Mouse (Mus musculus) midbrain, postnatal 0 days (tissue): Measurements from ENCODE around the gene Slc41a3. TPM values are rescaled to one million over a fixed set of nuclear protein-coding genes. Genes with fewer than 3 reads are reported as not detected.
A peak's percentile ranks its signal among the peaks of the same experiment; 100 is the strongest.

Experiments used
- ATAC-seq: fragments of 200-750 bp; cut with Nextera tagmentation; 2 replicates; pipeline ENCODE4 v1.8.0; 2017; ENCODE audit warnings: moderate number of reproducible peaks, mild to moderate bottlenecking, moderate TSS enrichment, moderate library complexity; ENCODE audit not compliant: low FRiP score
- DNase-seq: peaks from one replicate; pipeline ENCODE4 v3.0.0-alpha.2; 2015; ENCODE audit warnings: low spot score
- H3K27ac ChIP-seq: fragments of 300-500 bp; sonication (generic); 2 replicates; pipeline ENCODE4 v1.5.1; 2014; ENCODE audit warnings: low read depth, mild to moderate bottlenecking, low read length, mixed read lengths
- H3K27me3 ChIP-seq: fragments of 300-500 bp; sonication (generic); 2 replicates; pipeline ENCODE4 v1.6.1; 2014; ENCODE audit warnings: low read length, control low read depth, mixed read lengths; ENCODE audit not compliant: insufficient read depth
- H3K36me3 ChIP-seq: fragments of 300-500 bp; sonication (generic); 2 replicates; pipeline ENCODE4 v1.6.1; 2014; ENCODE audit warnings: low read length, control low read depth, mixed read lengths; ENCODE audit not compliant: insufficient read depth
- H3K4me1 ChIP-seq: fragments of 300-500 bp; sonication (generic); 2 replicates; pipeline ENCODE4 v1.6.1; 2014; ENCODE audit warnings: mild to moderate bottlenecking, control low read depth, antibody characterized with exemption, low read length, mixed read lengths; ENCODE audit not compliant: insufficient read depth
- H3K4me2 ChIP-seq: fragments of 300-500 bp; sonication (generic); 2 replicates; pipeline ENCODE4 v1.6.1; 2014; ENCODE audit warnings: low read depth, mild to moderate bottlenecking, low read length, mixed read lengths; ENCODE audit not compliant: poor library complexity, severe bottlenecking
- H3K4me3 ChIP-seq: fragments of 300-500 bp; sonication (generic); 2 replicates; pipeline ENCODE4 v1.5.1; 2014; ENCODE audit warnings: low read depth, mild to moderate bottlenecking, low read length, moderate library complexity
- H3K9ac ChIP-seq: fragments of 300-500 bp; sonication (generic); replicated peaks from 2 replicates; pipeline ENCODE4 v1.6.1; 2014; ENCODE audit warnings: mild to moderate bottlenecking, low read length, moderate library complexity, mixed read lengths; ENCODE audit not compliant: poor library complexity, severe bottlenecking
- H3K9me3 ChIP-seq: fragments of 300-500 bp; sonication (generic); 2 replicates; pipeline ENCODE4 v1.6.1; 2016; ENCODE audit warnings: low read length, control low read depth
- CTCF ChIP-seq: IDR thresholded peaks from 2 replicates; pipeline ENCODE4 v1.5.1; 2016; ENCODE audit warnings: antibody characterized with exemption, mild to moderate bottlenecking
- WGBS: fragments of 180-500 bp; shearing (Covaris S2); extraction: QIAGEN DNeasy Blood & Tissue Kit; methylation state at CpG from one replicate; pipeline ENCODE4 v1.1.7; 2014; 5-methylcytosine and 5-hydroxymethylcytosine counted together
- polyA plus RNA-seq: library from polyadenylated mRNA; unstranded; fragments of >200 nt; fragmentation: Nextera tagmentation; extraction: Ambion mirVana; gene quantifications from 2 replicates; pipeline ENCODE4 v1.2.1, GENCODE M21; 2015
- total RNA-seq: library from RNA; depleted of rRNA; stranded (reverse); fragments of >200 nt; gene quantifications from 2 replicates; pipeline ENCODE4 v1.2.3, GENCODE M21; 2014; rRNA removed

Slc41a3 gene
- total RNA-seq: 14.8 and 15.2 TPM in 2 replicates
- 14.4 and 14.9 TPM in 2 replicates for polyA plus RNA-seq

- no peak for TF ChIP-seq CTCF
- H3K27ac ChIP-seq: peak within 1 kb of the TSS; percentile 52
These were observed at the start of gene Slc41a3 for GRCm38 (mm10) chr6:90604533-90605297. Gene Slc41a3 (plus strand): TSS chr6:90604725.

GRCm38 (mm10) chr6:90556534-90557058 is 47.9 kb upstream of the Slc41a3 start:
- Histone ChIP-seq H3K36me3 (no peaks in the 10 kb centered on the region), H3K4me2 (no peak overlapping the region), H3K4me3 (no peak overlapping the region), H3K4me1 (no peaks in the 10 kb centered on the region), H3K27ac (no peak overlapping the region), H3K9ac (no peak overlapping the region), H3K9me3 (no peaks in the 10 kb centered on the region), H3K27me3 (no peaks in the 10 kb centered on the region)
- no peak for TF ChIP-seq CTCF
- DNase-seq (no peak), ATAC-seq (no peak)
- WGBS: 75% methylated on average over 2 of the region's 2 CpGs

More at GRCm38 (mm10) chr6:90604533-90605297, at the start of gene Slc41a3:
- peak within 1 kb of the TSS; percentile 65 for H3K9ac ChIP-seq
- no peaks in the 10 kb centered on the region for H3K9me3 ChIP-seq
- no peaks in the 10 kb centered on the region for H3K36me3 ChIP-seq
- H3K4me2 ChIP-seq: peak within 1 kb of the TSS; percentile 83
- DNase-seq: peak; percentile 84
- peak; percentile 79 for ATAC-seq
- no peaks in the 10 kb centered on the region for H3K27me3 ChIP-seq
- 1% methylated on average over 42 of the region's 49 CpGs for WGBS
- H3K4me1 ChIP-seq: peaks cover 4% of the 10 kb centered on the region; the same call in 1 of the 2 replicates
- peak within 1 kb of the TSS; percentile 69 for H3K4me3 ChIP-seq

DNA sequence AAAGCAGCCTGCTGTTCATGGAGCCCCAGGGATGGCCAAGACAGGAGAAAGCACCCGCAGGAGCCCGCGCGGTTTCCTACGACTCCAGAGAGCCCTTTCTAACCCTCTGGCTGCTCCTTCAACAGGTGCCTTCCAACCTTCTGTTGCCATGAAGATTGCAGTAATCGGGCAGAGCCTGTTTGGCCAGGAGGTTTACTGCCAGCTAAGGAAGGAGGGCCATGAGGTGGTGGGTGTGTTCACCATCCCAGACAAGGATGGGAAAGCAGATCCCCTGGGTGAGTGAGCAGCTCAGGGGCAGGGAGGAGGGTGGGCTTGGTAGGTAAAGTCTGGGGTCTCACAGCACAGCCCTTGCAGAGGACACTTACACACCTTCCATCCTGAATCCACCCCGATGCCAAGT is 47.4 kb upstream of the Slc41a3 start:
- Histone ChIP-seq H3K27ac (no peak overlapping the region), H3K4me1 (no peaks in the 10 kb centered on the region), H3K27me3 (no peaks in the 10 kb centered on the region), H3K4me3 (no peak overlapping the region), H3K9me3 (no peaks in the 10 kb centered on the region), H3K36me3 (no peaks in the 10 kb centered on the region), H3K4me2 (no peak overlapping the region), H3K9ac (no peak overlapping the region)
- ATAC-seq (no peak), DNase-seq (no peak)
- no peak for TF ChIP-seq CTCF
- 85% methylated on average over 7 of the region's 7 CpGs for WGBS

- Histone ChIP-seq H3K27ac (no peak overlapping the region), H3K4me1 (no peaks in the 10 kb centered on the region), H3K4me2 (no peak overlapping the region), H3K36me3 (no peaks in the 10 kb centered on the region; the same call in 1 of the 2 replicates), H3K27me3 (no peaks in the 10 kb centered on the region), H3K9ac (no peak overlapping the region), H3K9me3 (no peaks in the 10 kb centered on the region), H3K4me3 (no peak overlapping the region)
- TF ChIP-seq CTCF: no peak
- ATAC-seq: no peak
- WGBS: 79% methylated on average over 6 of the region's 6 CpGs
- DNase-seq: no peak
These were observed 46.5 kb upstream of the Slc41a3 start for GRCm38 (mm10) chr6:90557829-90558693.

DNA sequence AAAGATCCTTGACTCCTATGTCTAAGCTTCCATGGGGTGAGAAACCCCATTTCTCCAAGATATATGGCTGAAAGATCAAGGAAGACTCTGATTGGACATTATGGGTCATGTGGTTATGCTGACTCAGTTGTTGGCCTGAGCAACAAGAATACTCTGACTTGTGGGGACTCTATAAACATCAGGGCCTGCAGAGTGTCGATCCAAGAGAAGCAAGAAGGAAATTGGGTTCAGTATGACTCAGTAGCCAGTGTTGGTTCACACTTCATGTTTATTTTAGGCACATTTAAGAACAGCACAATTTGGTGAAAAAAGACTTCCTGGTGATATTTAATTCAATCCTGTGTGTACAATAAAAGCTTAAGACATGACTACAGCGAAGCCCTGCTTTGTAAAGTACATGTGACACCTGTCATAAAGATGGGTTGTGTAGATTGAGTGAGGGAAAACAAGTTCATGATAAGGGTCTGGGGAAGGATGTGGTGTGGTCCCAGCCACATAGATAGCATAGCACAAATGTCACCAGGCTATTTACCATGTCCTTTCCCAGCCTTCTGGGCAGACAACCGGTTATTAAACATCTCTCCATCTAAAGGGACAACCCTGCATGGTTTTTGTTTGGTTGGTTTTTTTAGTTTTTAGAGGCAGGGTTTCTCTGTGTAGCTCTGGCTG is 44.0 kb upstream of the Slc41a3 start:
- no peaks in the 10 kb centered on the region for H3K27me3 ChIP-seq
- ATAC-seq: no peak
- H3K4me2 ChIP-seq: no peak overlapping the region
- WGBS: 89% methylated on average over 3 of the region's 3 CpGs
- H3K27ac ChIP-seq: no peak overlapping the region
- no peak for DNase-seq
- no peak overlapping the region for H3K4me3 ChIP-seq
- 0 out of 2 replicates have a peak, but pooled peaks cover 4% of the 10 kb centered on the region for H3K4me1 ChIP-seq
- no peaks in the 10 kb centered on the region; the same call in 1 of the 2 replicates for H3K36me3 ChIP-seq
- H3K9me3 ChIP-seq: no peaks in the 10 kb centered on the region
- H3K9ac ChIP-seq: no peak overlapping the region
- no peak for TF ChIP-seq CTCF
